Mouse (Mus musculus) kidney, embryonic 15.5 days (tissue): Measurements from ENCODE around the gene Mapkapk2. TPM values are rescaled to one million over a fixed set of nuclear protein-coding genes. Genes with fewer than 3 reads are reported as not detected.

Source experiments
- ATAC-seq: fragments of 200-750 bp; cut with Nextera tagmentation; replicated peaks from 2 replicates; pipeline ENCODE4 v1.8.0; 2017; ENCODE audit warnings: moderate TSS enrichment; ENCODE audit not compliant: low FRiP score
- H3K27ac ChIP-seq: fragments of 300-500 bp; sonication (generic); 2 replicates; pipeline ENCODE4 v1.5.1; 2015; ENCODE audit warnings: mild to moderate bottlenecking, inconsistent platforms
- H3K27me3 ChIP-seq: fragments of 300-500 bp; sonication (generic); 2 replicates; pipeline ENCODE4 v1.6.1; 2015; ENCODE audit warnings: inconsistent platforms
- H3K36me3 ChIP-seq: fragments of 300-500 bp; sonication (generic); 2 replicates; pipeline ENCODE4 v1.6.1; 2015; ENCODE audit warnings: inconsistent platforms
- H3K4me1 ChIP-seq: fragments of 300-500 bp; sonication (generic); 2 replicates; pipeline ENCODE4 v1.6.1; 2015; ENCODE audit warnings: inconsistent platforms
- H3K4me2 ChIP-seq: fragments of 300-500 bp; sonication (generic); 2 replicates; pipeline ENCODE4 v1.6.1; 2015; ENCODE audit warnings: moderate library complexity, mild to moderate bottlenecking, inconsistent platforms
- H3K4me3 ChIP-seq: fragments of 300-500 bp; sonication (generic); replicated peaks from 2 replicates; pipeline ENCODE4 v1.5.1; 2015; ENCODE audit warnings: mild to moderate bottlenecking, inconsistent platforms
- H3K9ac ChIP-seq: fragments of 300-500 bp; sonication (generic); 2 replicates; pipeline ENCODE4 v1.6.1; 2015; ENCODE audit warnings: mild to moderate bottlenecking, inconsistent platforms
- H3K9me3 ChIP-seq: fragments of 300-500 bp; sonication (generic); replicated peaks from 2 replicates; pipeline ENCODE4 v1.6.1; 2016; ENCODE audit warnings: inconsistent platforms
- WGBS: fragments of 180-500 bp; shearing (Covaris S2); methylation state at CpG from one replicate; pipeline ENCODE4 v1.1.7; 2015; ENCODE audit warnings: mixed read lengths; 5-methylcytosine and 5-hydroxymethylcytosine counted together
- polyA plus RNA-seq: library from polyadenylated mRNA; unstranded; fragments of >200 nt; fragmentation: Nextera tagmentation; extraction: Ambion mirVana; gene quantifications from 2 replicates; pipeline ENCODE4 v1.2.1, GENCODE M21; 2015

Gene Mapkapk2
- polyA plus RNA-seq, 1 experiment from 2014 or later = 49.3 TPM

DNA sequence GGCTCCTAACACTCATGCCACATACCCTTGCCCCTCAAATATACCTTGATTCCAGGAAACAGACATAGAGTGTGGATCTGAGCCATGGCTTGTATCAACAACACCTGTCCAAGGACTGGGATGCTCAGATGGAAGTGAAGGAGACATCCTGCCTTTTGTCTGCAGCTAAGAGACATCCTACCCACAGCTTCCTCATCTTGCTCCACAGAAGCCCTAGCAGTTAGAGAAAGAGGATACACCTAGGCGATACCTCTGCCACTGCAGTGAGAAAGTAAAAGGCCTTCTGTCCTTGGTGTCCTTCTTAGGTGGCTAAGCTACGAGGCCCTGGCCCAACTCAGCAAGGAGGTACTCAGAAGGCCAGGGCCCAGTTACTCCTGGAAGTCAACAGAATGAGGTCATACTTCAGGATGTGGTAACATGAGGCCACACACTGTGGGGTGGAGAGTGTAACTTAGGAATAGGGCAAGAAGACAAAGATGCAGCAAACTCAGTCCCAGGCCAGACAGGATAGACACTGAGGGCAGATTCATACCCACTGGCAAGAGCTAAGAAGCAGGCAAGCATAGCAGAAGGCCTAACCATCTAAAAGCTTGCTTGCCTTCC lies 8.0 kb downstream of the Mapkapk2 start:
- H3K36me3 ChIP-seq = no peaks in the 10 kb centered on the region
- H3K9ac ChIP-seq = 0 out of 2 replicates have a peak overlapping the region, but pooled peaks have one; percentile 7
- no peak overlapping the region for H3K4me2 ChIP-seq
- ATAC-seq = no peak
- H3K4me3 ChIP-seq = no peak overlapping the region
- H3K27me3 ChIP-seq = no peaks in the 10 kb centered on the region
- H3K27ac ChIP-seq = 0 out of 2 replicates have a peak overlapping the region, but pooled peaks have one; percentile 13
- 83% methylated on average over 2 of the region's 2 CpGs for WGBS
- H3K9me3 ChIP-seq = no peaks in the 10 kb centered on the region
- H3K4me1 ChIP-seq = peaks cover 94% of the 10 kb centered on the region

DNA sequence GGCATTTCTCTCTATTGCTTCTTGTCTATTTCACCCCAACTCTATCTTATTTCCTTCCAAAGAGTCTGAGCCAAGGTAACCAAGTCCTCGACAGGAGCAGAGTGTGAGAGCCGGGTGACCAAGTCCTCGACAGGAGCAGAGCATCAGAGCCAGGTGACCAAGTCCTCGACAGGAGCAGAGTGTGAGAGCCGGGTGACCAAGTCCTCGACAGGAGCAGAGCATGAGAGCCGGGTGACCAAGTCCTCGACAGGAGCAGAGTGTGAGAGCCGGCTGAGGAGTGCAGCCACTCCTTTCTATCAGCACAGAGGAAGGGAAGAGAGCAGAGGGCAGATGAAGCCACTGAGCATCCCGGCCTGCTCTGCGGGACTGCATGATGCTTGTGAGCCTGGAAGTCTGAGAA lies 9.1 kb downstream of the Mapkapk2 start:
- no peak overlapping the region for H3K9ac ChIP-seq

GRCm38 (mm10) chr1:131086907-131087306 lies 10.7 kb downstream of the Mapkapk2 start:
- H3K4me1 ChIP-seq = peaks cover 93% of the 10 kb centered on the region
- no peaks in the 10 kb centered on the region for H3K9me3 ChIP-seq
- no peaks in the 10 kb centered on the region for H3K27me3 ChIP-seq
- H3K27ac ChIP-seq = 0 out of 2 replicates have a peak overlapping the region, but pooled peaks have one; percentile 24
- no peak overlapping the region for H3K4me2 ChIP-seq
- no peak overlapping the region for H3K9ac ChIP-seq
- ATAC-seq = no peak
- WGBS = 35% methylated on average over 7 of the region's 7 CpGs
- H3K36me3 ChIP-seq = no peaks in the 10 kb centered on the region
- H3K4me3 ChIP-seq = no peak overlapping the region

More for the DNA sequence above, 9.1 kb downstream of the Mapkapk2 start:
- H3K4me2 ChIP-seq = peak overlapping the region; percentile 5; the same call in 1 of the 2 replicates
- no peak for ATAC-seq
- H3K9me3 ChIP-seq = no peaks in the 10 kb centered on the region
- peak overlapping the region; percentile 37; the same call in 1 of the 2 replicates for H3K27ac ChIP-seq
- no peaks in the 10 kb centered on the region for H3K36me3 ChIP-seq
- WGBS = 58% methylated on average over 11 of the region's 11 CpGs
- H3K27me3 ChIP-seq = no peaks in the 10 kb centered on the region
- H3K4me3 ChIP-seq = no peak overlapping the region
- H3K4me1 ChIP-seq = peaks cover 94% of the 10 kb centered on the region

DNA sequence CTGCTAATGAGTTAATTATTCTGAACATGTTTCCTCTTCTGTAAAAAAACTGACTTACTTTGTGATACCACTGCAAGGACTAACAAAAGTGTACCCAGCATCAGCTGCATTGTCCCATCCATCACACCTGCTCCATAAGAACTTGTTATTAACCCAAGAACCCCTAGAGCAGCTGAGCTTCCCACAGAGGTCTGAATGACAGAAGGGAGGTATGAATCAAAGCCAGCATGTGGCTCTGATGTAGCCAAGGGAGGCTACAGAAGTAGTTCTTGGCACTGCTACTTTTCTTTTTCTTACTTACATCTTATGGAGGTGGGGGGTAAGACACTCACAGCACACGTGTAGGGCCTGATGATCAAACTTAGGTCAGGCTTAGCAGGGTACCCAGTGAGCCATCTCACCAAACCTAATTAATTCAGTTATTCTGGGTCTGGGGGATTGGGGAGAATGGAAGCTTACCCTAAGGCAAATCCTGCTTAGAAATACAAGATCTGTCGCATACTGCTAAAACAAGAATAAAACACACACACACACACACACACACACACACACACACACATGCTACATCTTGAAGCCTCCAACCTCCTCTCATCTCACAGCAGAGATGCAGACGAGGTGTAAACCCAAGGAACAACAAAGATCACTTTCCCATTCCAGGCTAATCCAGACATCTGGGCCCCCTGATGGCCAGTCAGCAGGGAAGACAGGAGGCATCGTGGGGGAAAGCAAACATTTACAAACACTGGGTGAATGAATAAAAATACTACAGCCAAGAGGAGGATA lies 11.5 kb downstream of the Mapkapk2 start:
- 0 out of 2 replicates have a peak overlapping the region, but pooled peaks have one; percentile 24 for H3K27ac ChIP-seq
- H3K36me3 ChIP-seq = no peaks in the 10 kb centered on the region
- peaks cover 95% of the 10 kb centered on the region for H3K4me1 ChIP-seq
- WGBS = 24% methylated on average over 4 of the region's 4 CpGs
- ATAC-seq = no peak
- H3K4me3 ChIP-seq = no peak overlapping the region
- H3K27me3 ChIP-seq = no peaks in the 10 kb centered on the region
- H3K9me3 ChIP-seq = no peaks in the 10 kb centered on the region
- no peak overlapping the region for H3K4me2 ChIP-seq
- no peak overlapping the region for H3K9ac ChIP-seq

- WGBS = 67% methylated on average over 3 of the region's 3 CpGs
- Histone ChIP-seq H3K9me3 (no peaks in the 10 kb centered on the region), H3K27me3 (no peaks in the 10 kb centered on the region), H3K4me1 (peaks cover 95% of the 10 kb centered on the region), H3K36me3 (no peaks in the 10 kb centered on the region), H3K9ac (no peak overlapping the region), H3K4me3 (no peak overlapping the region), H3K4me2 (no peak overlapping the region), H3K27ac (no peak overlapping the region)
- no peak for ATAC-seq
Observed at GRCm38 (mm10) chr1:131085272-131085671, 12.4 kb downstream of the Mapkapk2 start.

DNA sequence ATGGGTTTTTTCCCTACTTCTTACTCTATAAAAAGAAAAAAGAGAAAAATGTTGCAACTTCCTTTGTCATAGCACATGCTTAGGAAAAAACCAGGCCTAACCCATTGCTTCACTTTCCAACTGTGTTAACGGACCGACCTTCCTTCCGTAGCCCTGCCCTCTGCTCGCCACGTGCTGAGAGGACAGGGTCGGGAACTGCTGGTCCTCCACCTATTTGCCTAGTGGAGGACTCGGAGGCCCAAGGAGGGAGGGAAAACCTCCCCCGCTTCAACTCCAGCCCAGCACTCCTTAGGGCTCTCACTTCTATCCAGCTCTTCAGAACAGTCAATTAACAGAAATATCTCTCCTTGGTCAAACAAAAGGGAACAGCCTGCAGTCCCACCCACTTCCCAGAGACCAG lies 13.3 kb downstream of the Mapkapk2 start:
- no peaks in the 10 kb centered on the region for H3K36me3 ChIP-seq
- peak overlapping the region; percentile 90 for H3K27ac ChIP-seq
- H3K4me2 ChIP-seq = 0 out of 2 replicates have a peak overlapping the region, but pooled peaks have one; percentile 24
- H3K4me3 ChIP-seq = no peak overlapping the region
- peak; percentile 41 for ATAC-seq
- H3K9me3 ChIP-seq = no peaks in the 10 kb centered on the region
- H3K27me3 ChIP-seq = no peaks in the 10 kb centered on the region
- H3K4me1 ChIP-seq = peaks cover 95% of the 10 kb centered on the region
- H3K9ac ChIP-seq = no peak overlapping the region
- 22% methylated on average over 8 of the region's 8 CpGs for WGBS

DNA sequence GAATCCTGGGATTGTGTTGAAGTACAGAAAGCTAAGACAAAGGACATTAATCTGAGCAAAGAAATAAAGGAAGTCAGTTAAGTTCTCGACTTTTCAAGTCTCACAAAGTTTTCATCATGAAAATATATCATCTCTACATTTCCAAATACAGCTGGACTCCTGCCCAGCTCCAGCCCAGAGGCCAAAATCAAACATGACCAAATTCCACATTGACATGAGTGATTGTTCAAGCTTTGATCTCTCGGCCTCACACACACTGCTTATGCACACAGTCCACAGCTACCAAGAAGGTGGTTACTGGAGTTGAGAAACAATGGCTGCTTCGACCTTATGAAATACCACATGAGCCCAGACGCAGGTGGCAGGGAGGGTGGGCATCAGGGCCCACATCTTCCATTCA lies 14.0 kb downstream of the Mapkapk2 start:
- WGBS = 17% methylated on average over 4 of the region's 4 CpGs

DNA sequence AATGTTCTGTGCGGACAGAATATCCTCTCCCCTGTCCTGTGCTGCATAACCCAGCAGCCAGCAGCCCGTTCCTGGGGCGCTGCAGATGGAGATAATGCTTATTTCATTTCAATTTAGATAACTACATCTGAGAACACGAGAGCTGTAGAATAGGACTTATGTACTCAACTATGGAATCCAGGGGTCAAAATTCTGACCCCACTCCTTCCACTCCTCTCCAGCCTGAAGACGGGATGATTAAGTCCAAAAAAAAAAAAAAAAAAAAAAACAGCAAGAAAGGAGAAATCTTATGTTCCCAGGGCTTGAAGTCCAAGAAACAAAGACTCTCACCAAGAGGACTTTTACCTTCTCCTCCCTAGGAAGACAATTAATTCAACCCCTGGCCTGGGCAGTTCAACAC lies 14.5 kb downstream of the Mapkapk2 start:
- Histone ChIP-seq H3K27me3 (no peaks in the 10 kb centered on the region), H3K9ac (no peak overlapping the region), H3K27ac (peak overlapping the region; percentile 90), H3K36me3 (no peaks in the 10 kb centered on the region), H3K4me3 (no peak overlapping the region), H3K4me1 (peaks cover 93% of the 10 kb centered on the region), H3K4me2 (peak overlapping the region; percentile 29), H3K9me3 (no peaks in the 10 kb centered on the region)
- ATAC-seq = no peak
- 50% methylated on average over 5 of the region's 5 CpGs for WGBS

More for the DNA sequence above, 14.0 kb downstream of the Mapkapk2 start:
- peaks cover 95% of the 10 kb centered on the region for H3K4me1 ChIP-seq
- H3K4me3 ChIP-seq = no peak overlapping the region
- no peak overlapping the region for H3K9ac ChIP-seq
- H3K27ac ChIP-seq = peak overlapping the region; percentile 90
- H3K9me3 ChIP-seq = no peaks in the 10 kb centered on the region
- H3K27me3 ChIP-seq = no peaks in the 10 kb centered on the region
- peak; percentile 72 for ATAC-seq
- no peaks in the 10 kb centered on the region for H3K36me3 ChIP-seq
- H3K4me2 ChIP-seq = peak overlapping the region; percentile 29

DNA sequence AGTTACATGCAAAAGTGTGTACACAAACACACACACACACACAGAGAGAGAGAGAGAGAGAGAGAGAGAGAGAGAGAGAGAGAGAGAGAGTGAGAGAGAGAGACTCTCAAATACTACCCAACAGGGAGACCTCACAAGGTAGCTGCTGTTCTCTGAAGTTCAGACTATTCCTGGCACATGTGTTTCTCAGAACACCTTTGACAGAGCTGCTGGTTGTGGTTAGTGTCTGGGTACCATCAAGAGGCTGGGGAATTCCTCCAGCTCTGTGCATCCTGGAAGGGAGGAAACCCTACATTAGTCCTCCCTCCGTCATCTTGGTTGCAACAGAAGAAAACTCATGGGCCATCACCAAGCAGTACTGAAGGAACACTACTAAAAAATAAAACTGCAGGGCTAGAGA lies 16.9 kb downstream of the Mapkapk2 start:
- no peaks in the 10 kb centered on the region for H3K36me3 ChIP-seq
- WGBS = 88% methylated on average over 1 of the region's 1 CpGs
- no peak for ATAC-seq
- no peak overlapping the region for H3K9ac ChIP-seq
- peaks cover 84% of the 10 kb centered on the region for H3K4me1 ChIP-seq
- H3K27ac ChIP-seq = no peak overlapping the region
- no peaks in the 10 kb centered on the region for H3K27me3 ChIP-seq
- H3K4me3 ChIP-seq = no peak overlapping the region
- no peak overlapping the region for H3K4me2 ChIP-seq
- H3K9me3 ChIP-seq = no peaks in the 10 kb centered on the region

GRCm38 (mm10) chr1:131079762-131080161 lies 17.9 kb downstream of the Mapkapk2 start:
- Histone ChIP-seq H3K36me3 (no peaks in the 10 kb centered on the region), H3K27ac (no peak overlapping the region), H3K9me3 (no peaks in the 10 kb centered on the region), H3K9ac (no peak overlapping the region), H3K4me3 (no peak overlapping the region), H3K27me3 (no peaks in the 10 kb centered on the region), H3K4me1 (peaks cover 83% of the 10 kb centered on the region), H3K4me2 (no peak overlapping the region)
- WGBS = 59% methylated on average over 4 of the region's 4 CpGs
- ATAC-seq = no peak

DNA sequence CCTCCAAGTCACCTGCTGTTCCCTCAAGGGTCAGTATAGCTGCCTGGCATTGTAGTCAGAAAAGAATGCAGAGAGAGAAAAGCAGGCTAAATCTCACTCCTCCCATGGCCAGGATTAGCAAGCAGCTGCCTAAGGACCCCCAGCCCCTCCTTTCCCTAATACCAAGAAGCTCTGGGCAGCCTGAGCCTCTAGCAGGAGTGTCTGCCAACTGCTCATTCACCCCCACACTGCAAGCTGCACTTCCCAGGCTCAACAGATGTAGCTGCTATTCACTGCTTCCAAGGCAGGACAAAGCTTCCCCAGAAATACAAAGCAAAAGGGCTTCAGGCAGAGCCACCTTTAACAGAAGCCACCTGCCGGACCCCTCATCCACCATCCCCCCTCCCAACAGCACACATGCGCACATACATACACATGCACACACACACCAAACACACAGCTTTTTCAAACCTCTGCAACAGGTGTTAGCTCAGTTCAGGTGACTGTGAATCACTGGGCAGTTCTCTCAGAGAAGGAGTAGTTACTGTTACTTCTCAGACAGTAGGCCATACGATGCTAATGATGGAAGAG lies 18.8 kb downstream of the Mapkapk2 start:
- H3K9ac ChIP-seq = no peak overlapping the region
- H3K27ac ChIP-seq = 0 out of 2 replicates have a peak overlapping the region, but pooled peaks have one; percentile 13
- no peaks in the 10 kb centered on the region for H3K36me3 ChIP-seq
- no peaks in the 10 kb centered on the region for H3K9me3 ChIP-seq
- peaks cover 83% of the 10 kb centered on the region for H3K4me1 ChIP-seq
- 63% methylated on average over 3 of the region's 3 CpGs for WGBS
- H3K4me3 ChIP-seq = no peak overlapping the region
- no peak for ATAC-seq
- H3K4me2 ChIP-seq = no peak overlapping the region
- no peaks in the 10 kb centered on the region for H3K27me3 ChIP-seq
